Mouse (Mus musculus) heart, postnatal 0 days (tissue): ENCODE measurements around the gene Cyp27b1.

Experiments used
- CTCF ChIP-seq: IDR thresholded peaks from 2 replicates; pipeline ENCODE4 v1.5.1; 2016; ENCODE audit warnings: antibody characterized with exemption, control low read depth, low read depth
- EP300 ChIP-seq: IDR thresholded peaks from 2 replicates; pipeline ENCODE4 v1.6.1; 2016; ENCODE audit warnings: antibody characterized with exemption, low read depth

DNA sequence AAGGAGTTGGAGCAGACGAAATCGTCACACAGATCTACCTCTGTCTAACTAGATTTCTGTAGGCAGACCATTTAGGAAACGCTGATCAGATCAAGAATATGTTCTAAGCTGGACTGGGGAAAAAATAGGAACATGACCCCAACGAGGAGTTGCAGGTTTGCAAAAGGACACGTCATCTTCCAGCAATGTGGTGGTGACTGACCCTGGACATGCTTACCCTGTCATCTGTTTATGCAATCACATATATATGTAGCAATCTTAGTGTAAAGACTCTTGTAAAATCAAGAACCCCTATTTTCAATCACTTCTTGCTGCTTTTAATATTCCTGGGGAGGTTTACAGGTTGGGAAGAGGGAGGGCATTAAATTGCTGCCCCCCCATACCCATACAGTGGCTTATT, 14.5 kb downstream of the Cyp27b1 start:
- no peak for TF ChIP-seq CTCF
- no peak for TF ChIP-seq EP300
